Mouse (Mus musculus) adrenal gland, adult 10 weeks (tissue): ENCODE results near the gene Skint3. TPM values are rescaled to one million over a fixed set of nuclear protein-coding genes. Genes with fewer than 3 reads are reported as not detected.

Experiments
- polyA plus RNA-seq: library from polyadenylated mRNA; stranded (reverse); fragments of 350-450 nt; fragmentation: Illumina TruSeq; extraction: RNeasy Lipid Tissue Mini Kit (QIAGEN cat#74804); gene quantifications from one replicate; pipeline ENCODE4 v1.2.3, GENCODE M21; 2014; ENCODE audit warnings: low read depth, low replicate concordance

Skint3 gene
- 0.64 TPM for polyA plus RNA-seq

DNA sequence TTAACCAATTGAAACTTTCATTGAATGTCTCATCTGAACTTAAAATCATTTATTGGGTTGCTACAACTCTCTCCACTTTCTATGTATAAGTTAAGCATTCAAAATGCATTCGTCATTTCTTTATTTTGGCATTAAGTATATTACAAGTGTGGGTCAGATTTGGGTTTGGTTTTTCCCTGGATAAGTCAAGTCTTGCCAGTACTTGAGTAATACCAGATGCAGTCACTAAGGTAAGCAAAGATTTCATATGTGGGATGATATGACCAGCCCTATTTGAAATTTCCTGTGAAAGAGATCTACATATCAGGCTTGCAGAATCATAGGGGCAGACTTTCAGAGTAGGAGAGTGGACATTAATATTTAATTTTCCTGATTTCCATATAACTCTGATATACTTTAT lies at the start of gene Skint3:
Gene Skint3, plus strand, starts transcription at position 301 of the 400 bp plus-strand sequence.

Other genes with a start within 250 kb of the Skint3 start
- not detected for gene Skint1, start 226.0 kb upstream of the Skint3 start, polyA plus RNA-seq
- not detected for gene Skint4, start 160.2 kb upstream of the Skint3 start, polyA plus RNA-seq
- not detected for gene Skint9, start 201.7 kb downstream of the Skint3 start, polyA plus RNA-seq